Mouse (Mus musculus): Measurements from ENCODE around the gene Pcolce. TPM values are rescaled to one million over a fixed set of nuclear protein-coding genes. Genes with fewer than 3 reads are reported as not detected.
A peak's percentile ranks its signal among the peaks of the same experiment; 100 is the strongest.
"Not testable (repeated sequence)": the region's sequence is repeated elsewhere in the genome, so short reads cannot be mapped to it uniquely, and the experiment has no call there.

Pcolce gene
- polyA plus RNA-seq, 1 experiment = 0.22 TPM

GRCm38 (mm10) chr5:137631171-137631570, 17.6 kb upstream of the Pcolce start:
- TF ChIP-seq GATA1 (IDR thresholded peaks at IDR 0.05; ENCODE audit: low read length) = no peak
- no peak for TF ChIP-seq TAL1 (IDR thresholded peaks at IDR 0.05; ENCODE audit: low read length)
- Histone ChIP-seq H3K9me3 (ENCODE audit: control insufficient read depth, low read length) (no peaks in the 10 kb centered on the region), H3K27me3 (ENCODE audit: control insufficient read depth) (no peaks in the 10 kb centered on the region), H3K4me3 (replicated peaks) (peak overlapping the region; percentile 99), H3K4me1 (ENCODE audit: control insufficient read depth) (peaks cover 54% of the 10 kb centered on the region), H3K36me3 (ENCODE audit: control insufficient read depth) (peaks cover 57% of the 10 kb centered on the region)

DNA sequence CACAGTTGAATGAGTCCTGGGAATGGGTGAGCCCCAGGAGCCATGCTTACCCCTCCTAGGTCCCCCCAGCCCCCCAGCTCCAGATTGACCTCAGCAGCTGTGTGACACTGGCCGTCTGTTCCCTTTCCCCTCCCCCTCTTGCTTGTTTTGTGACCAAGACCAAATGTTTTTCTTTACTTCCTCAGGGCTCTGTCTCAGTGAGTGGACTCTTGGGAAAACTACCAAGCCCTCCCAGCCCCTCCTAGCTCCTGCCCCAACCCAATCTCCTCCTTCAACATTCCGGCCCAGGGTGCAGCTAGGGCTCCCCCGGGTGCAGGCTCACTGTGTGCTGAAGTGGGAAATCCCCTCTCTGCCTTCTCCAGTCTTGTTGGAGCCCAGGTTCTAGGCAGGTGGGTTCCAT, 17.0 kb upstream of the Pcolce start:
- Histone ChIP-seq H3K4me1 (ENCODE audit: control insufficient read depth) (peaks cover 54% of the 10 kb centered on the region), H3K36me3 (ENCODE audit: control insufficient read depth) (peaks cover 51% of the 10 kb centered on the region), H3K4me3 (replicated peaks) (peak overlapping the region; percentile 99), H3K9me3 (ENCODE audit: control insufficient read depth, low read length) (no peaks in the 10 kb centered on the region), H3K27me3 (ENCODE audit: control insufficient read depth) (no peaks in the 10 kb centered on the region)
- no peak for TF ChIP-seq GATA1 (IDR thresholded peaks at IDR 0.05; ENCODE audit: low read length)
- no peak for TF ChIP-seq TAL1 (IDR thresholded peaks at IDR 0.05; ENCODE audit: low read length)

DNA sequence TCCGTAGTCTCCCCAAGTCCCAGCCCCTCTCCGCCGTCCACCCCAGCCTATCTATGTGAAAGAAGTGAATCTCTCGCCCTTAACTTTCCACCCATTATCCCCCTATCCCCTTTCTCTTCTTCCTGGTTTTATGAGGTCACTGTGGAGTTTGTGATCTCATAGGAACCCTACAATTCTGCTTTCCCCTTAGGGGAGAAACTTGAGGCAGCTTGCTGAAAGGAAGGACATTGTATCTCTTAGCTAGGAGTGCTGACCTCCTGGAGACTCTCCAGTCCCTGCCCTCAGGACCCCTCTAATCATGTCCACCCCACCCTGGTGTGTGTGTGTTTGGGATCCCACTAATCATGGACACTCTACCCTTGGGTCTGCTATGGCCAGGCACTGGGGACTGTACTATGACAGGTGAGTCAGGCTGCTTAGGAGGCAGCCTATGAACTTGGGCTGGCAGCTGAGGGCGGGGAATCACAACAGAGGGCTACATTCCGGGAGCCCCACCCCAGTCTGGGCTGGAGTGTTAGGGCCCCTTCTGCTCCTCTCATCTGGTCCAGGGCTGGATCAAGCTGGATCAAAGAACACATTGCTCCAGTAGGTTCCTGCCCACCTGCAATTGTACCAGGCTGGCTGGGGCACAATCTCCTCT, 16.4 kb upstream of the Pcolce start:
- Histone ChIP-seq H3K4me3 (replicated peaks) (peak overlapping the region; percentile 99), H3K4me1 (ENCODE audit: control insufficient read depth) (peaks cover 54% of the 10 kb centered on the region), H3K27me3 (ENCODE audit: control insufficient read depth) (no peaks in the 10 kb centered on the region), H3K9me3 (ENCODE audit: control insufficient read depth, low read length) (no peaks in the 10 kb centered on the region), H3K36me3 (ENCODE audit: control insufficient read depth) (peaks cover 45% of the 10 kb centered on the region)
- TF ChIP-seq TAL1 (IDR thresholded peaks at IDR 0.05; ENCODE audit: low read length) (no peak), GATA1 (IDR thresholded peaks at IDR 0.05; ENCODE audit: low read length) (no peak)

- peaks cover 54% of the 10 kb centered on the region for H3K4me1 ChIP-seq (ENCODE audit: control insufficient read depth)
Observed at GRCm38 (mm10) chr5:137629306-137629721, 15.7 kb upstream of the Pcolce start.

GRCm38 (mm10) chr5:137628498-137629305, 15.1 kb upstream of the Pcolce start, which contains the start of the genes Fbxo24, Lrch4 and Gm20605:
Gene Fbxo24, minus strand, starts transcription at chr5:137629002.
Gene Lrch4, plus strand, starts transcription at chr5:137629121.
Gene Gm20605, plus strand, starts transcription at chr5:137629175.
- TF ChIP-seq GATA1 (IDR thresholded peaks at IDR 0.05; ENCODE audit: low read length) (no peak), TAL1 (IDR thresholded peaks at IDR 0.05; ENCODE audit: low read length) (no peak)
- Histone ChIP-seq H3K4me1 (ENCODE audit: control insufficient read depth) (peaks cover 56% of the 10 kb centered on the region), H3K4me3 (replicated peaks) (peak within 1 kb of the TSS; percentile 99), H3K27me3 (ENCODE audit: control insufficient read depth) (peaks cover 2% of the 10 kb centered on the region; the same call in 1 of the 2 replicates), H3K9me3 (ENCODE audit: control insufficient read depth, low read length) (no peaks in the 10 kb centered on the region), H3K36me3 (ENCODE audit: control insufficient read depth) (peaks cover 32% of the 10 kb centered on the region)

More at GRCm38 (mm10) chr5:137629306-137629721, 15.7 kb upstream of the Pcolce start:
- TF ChIP-seq GATA1 (IDR thresholded peaks at IDR 0.05; ENCODE audit: low read length) (no peak), TAL1 (IDR thresholded peaks at IDR 0.05; ENCODE audit: low read length) (no peak)
- Histone ChIP-seq H3K36me3 (ENCODE audit: control insufficient read depth) (peaks cover 38% of the 10 kb centered on the region), H3K27me3 (ENCODE audit: control insufficient read depth) (peaks cover 2% of the 10 kb centered on the region; the same call in 1 of the 2 replicates), H3K4me3 (replicated peaks) (peak overlapping the region; percentile 99), H3K9me3 (ENCODE audit: control insufficient read depth, low read length) (no peaks in the 10 kb centered on the region)

GRCm38 (mm10) chr5:137627991-137628390, 14.4 kb upstream of the Pcolce start:
- Histone ChIP-seq H3K9me3 (ENCODE audit: control insufficient read depth, low read length) (peaks cover 1% of the 10 kb centered on the region), H3K4me3 (replicated peaks) (peak overlapping the region; percentile 99), H3K27me3 (ENCODE audit: control insufficient read depth) (peaks cover 2% of the 10 kb centered on the region; the same call in 1 of the 2 replicates), H3K36me3 (ENCODE audit: control insufficient read depth) (peaks cover 25% of the 10 kb centered on the region), H3K4me1 (ENCODE audit: control insufficient read depth) (peaks cover 53% of the 10 kb centered on the region)
- TF ChIP-seq TAL1 (IDR thresholded peaks at IDR 0.05; ENCODE audit: low read length) (no peak), GATA1 (IDR thresholded peaks at IDR 0.05; ENCODE audit: low read length) (no peak)

GRCm38 (mm10) chr5:137623937-137624530, 10.4 kb upstream of the Pcolce start:
- Histone ChIP-seq H3K27me3 (ENCODE audit: control insufficient read depth) (peaks cover 12% of the 10 kb centered on the region), H3K36me3 (ENCODE audit: control insufficient read depth) (no peaks in the 10 kb centered on the region), H3K4me3 (replicated peaks) (no peak overlapping the region), H3K9me3 (ENCODE audit: control insufficient read depth, low read length) (peaks cover 4% of the 10 kb centered on the region), H3K4me1 (ENCODE audit: control insufficient read depth) (peaks cover 20% of the 10 kb centered on the region)
- TF ChIP-seq TAL1 (IDR thresholded peaks at IDR 0.05; ENCODE audit: low read length) (no peak), GATA1 (IDR thresholded peaks at IDR 0.05; ENCODE audit: low read length) (no peak)

DNA sequence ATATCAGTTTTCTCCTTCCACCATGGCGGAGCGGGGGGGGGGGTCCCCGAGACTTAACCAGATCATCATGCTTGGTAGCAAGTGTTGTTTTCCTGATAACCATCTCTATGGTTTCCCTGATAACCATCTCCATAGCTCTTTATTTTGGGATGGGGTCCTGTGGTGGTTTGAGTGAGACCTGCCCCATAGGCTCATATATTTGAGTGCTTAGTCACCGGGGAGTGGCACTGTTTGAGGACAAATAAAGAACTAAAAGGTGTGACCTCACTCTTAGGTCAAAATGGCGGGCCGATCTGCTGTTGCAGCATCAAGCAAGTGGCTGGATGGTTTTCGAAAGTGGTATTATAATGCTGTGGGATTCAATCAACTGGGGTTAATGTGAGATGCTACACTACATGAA, 1.8 kb upstream of the Pcolce start:
- Histone ChIP-seq H3K4me1 (ENCODE audit: control insufficient read depth) (peaks cover 11% of the 10 kb centered on the region), H3K4me3 (replicated peaks) (no peak overlapping the region), H3K9me3 (ENCODE audit: control insufficient read depth, low read length) (no peaks in the 10 kb centered on the region), H3K36me3 (ENCODE audit: control insufficient read depth) (no peaks in the 10 kb centered on the region), H3K27me3 (ENCODE audit: control insufficient read depth) (peaks cover 26% of the 10 kb centered on the region)
- no peak for TF ChIP-seq TAL1 (IDR thresholded peaks at IDR 0.05; ENCODE audit: low read length)
- TF ChIP-seq GATA1 (IDR thresholded peaks at IDR 0.05; ENCODE audit: low read length) = no peak

- Histone ChIP-seq H3K4me1 (ENCODE audit: control insufficient read depth) (peaks cover 11% of the 10 kb centered on the region), H3K27me3 (ENCODE audit: control insufficient read depth) (peaks cover 29% of the 10 kb centered on the region)
- H3K4me3 ChIP-seq (replicated peaks); H3K36me3 ChIP-seq (ENCODE audit: control insufficient read depth); H3K9me3 ChIP-seq (ENCODE audit: control insufficient read depth, low read length): not testable (repeated sequence)
Observed at GRCm38 (mm10) chr5:137614921-137615320, 1.3 kb upstream of the Pcolce start.

All from erythroblast, embryonic 14.5 days (primary cell).